Mouse (Mus musculus): ENCODE measurements around the gene Vmn2r71.

Vmn2r71 gene

DNA sequence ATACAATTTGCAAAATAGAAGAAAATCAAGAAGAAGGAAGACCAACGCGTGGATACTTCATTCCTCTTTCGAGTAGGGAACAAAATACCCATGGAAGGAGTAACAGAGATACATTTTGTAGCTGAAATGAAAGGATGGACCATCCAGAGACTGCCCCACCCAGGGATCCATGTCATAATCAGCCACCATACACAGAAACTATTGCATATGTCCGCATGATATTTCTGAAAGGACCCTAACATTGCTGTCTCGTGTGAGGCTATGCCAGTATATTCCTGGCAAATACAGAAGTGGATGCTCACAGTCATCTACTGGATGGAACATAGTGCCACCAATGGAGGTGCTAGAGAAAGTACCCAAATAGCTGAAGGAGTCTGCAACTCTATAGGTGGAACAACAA lies at the start of gene Vmn2r71:
Gene Vmn2r71 (plus strand): TSS at position 301 of the 400 bp plus-strand sequence.
- DNase-seq (ENCODE audit: low spot score) = no peak

DNA sequence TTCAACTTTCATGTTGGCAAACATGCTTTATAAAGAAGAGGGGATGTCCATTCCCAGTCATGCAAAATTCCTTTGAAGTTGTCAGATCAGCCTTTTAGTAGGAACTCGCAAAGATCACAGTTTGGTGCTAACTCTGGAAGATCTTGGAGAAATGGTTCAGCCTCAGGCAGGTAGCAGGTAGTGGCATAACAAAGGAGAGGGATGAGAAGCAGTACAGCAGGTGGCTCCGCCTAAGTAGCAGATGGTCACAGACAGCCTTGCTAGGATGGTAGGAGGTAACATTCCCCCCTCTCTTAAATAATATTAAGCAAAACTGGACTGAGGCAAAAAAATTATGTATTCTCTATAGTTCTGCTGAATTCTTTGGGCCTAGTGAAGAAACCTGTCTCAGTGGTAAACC lies 20.8 kb upstream of the Vmn2r71 start:
- DNase-seq (ENCODE audit: low spot score) = no peak

DNA sequence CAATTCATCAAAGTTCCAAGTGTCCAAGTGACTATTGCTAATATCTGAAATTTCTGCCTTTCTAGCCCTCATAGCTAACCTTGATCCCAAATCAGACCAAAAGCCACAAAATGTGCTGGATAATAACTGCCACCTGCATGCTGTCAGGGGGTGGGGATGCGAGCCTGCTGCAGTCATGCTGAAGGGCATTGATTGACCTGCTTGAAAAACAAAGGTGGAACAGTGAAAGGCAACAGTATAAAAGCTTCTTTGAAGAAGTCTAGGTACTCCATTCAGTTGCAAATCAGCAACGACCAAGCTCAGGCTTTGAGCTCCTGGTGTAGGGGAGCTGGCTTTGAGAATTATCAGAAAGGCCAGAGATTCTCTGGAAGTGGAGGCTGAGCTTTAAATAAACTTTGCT lies 19.8 kb upstream of the Vmn2r71 start:
- no peak for DNase-seq (ENCODE audit: low spot score)

DNA sequence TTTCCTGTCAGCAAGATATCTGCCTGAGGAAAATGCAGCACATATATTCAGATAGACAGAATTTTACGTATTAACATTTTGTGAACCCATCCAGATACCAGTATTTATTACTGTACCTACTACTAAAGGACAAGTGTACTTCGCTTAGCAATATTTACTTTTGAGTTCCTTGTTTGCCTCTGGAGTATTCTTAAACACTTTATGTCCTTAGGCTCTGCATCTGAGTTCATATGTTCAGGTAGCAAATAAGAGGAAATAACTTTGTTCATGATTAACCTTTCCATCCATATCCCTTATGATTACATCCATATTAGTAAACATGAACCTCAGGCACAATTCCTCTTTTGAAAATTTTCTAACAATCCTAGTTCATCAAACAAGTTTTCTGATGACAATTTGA lies 6.2 kb downstream of the Vmn2r71 start, which contains the start of gene Vmn2r70:
Gene Vmn2r70 (minus strand): TSS at position 101 of the 400 bp plus-strand sequence.
- DNase-seq (ENCODE audit: low spot score) = no peak

Measured in ovary, postnatal 14 days (tissue).